Mouse (Mus musculus) sigmoid colon, adult 10 weeks (tissue): ENCODE results near the gene Olfr1062. TPM values are rescaled to one million over a fixed set of nuclear protein-coding genes. Genes with fewer than 3 reads are reported as not detected.

ENCODE experiments used
- polyA plus RNA-seq: library from polyadenylated mRNA; stranded (reverse); fragments of 350-450 nt; fragmentation: Illumina TruSeq; extraction: RNeasy Lipid Tissue Mini Kit (QIAGEN cat#74804); gene quantifications from one replicate; pipeline ENCODE4 v1.2.3, GENCODE M21; 2014; ENCODE audit warnings: low read depth, low replicate concordance

Gene Olfr1062
- polyA plus RNA-seq = not detected

GRCm38 (mm10) chr2:86426649-86427048 is at the start of gene Olfr1062:
TSS of gene Olfr1062 (minus strand) at chr2:86426749.

GRCm38 (mm10) chr2:86456169-86456568 is 29.6 kb upstream of the Olfr1062 start, which contains the start of gene Olfr1066:
TSS of gene Olfr1066 (minus strand) at chr2:86456269.

GRCm38 (mm10) chr2:86450491-86450890 is 23.9 kb upstream of the Olfr1062 start, which contains the start of gene Olfr1065:
TSS of gene Olfr1065 (minus strand) at chr2:86450591.

GRCm38 (mm10) chr2:86413950-86414349 is 12.6 kb downstream of the Olfr1062 start, which contains the start of gene Olfr1061:
TSS of gene Olfr1061 (minus strand) at chr2:86414050.

GRCm38 (mm10) chr2:86388461-86388860 is 38.1 kb downstream of the Olfr1062 start, which contains the start of gene Olfr1058:
TSS of gene Olfr1058 (minus strand) at chr2:86388561.

GRCm38 (mm10) chr2:86378293-86378692 is 48.3 kb downstream of the Olfr1062 start, which contains the start of gene Olfr1057:
TSS of gene Olfr1057 (minus strand) at chr2:86378393.

Other genes starting within 250 kb of the Olfr1062 start
- not detected for gene Olfr1044, start 248.9 kb downstream of the Olfr1062 start, polyA plus RNA-seq
- not detected for gene Olfr52, start 241.1 kb downstream of the Olfr1062 start, polyA plus RNA-seq
- gene Olfr1045, start 223.7 kb downstream of the Olfr1062 start, polyA plus RNA-seq = not detected
- gene Olfr1046, start 207.4 kb downstream of the Olfr1062 start, polyA plus RNA-seq = not detected
- gene Olfr1047, start 195.3 kb downstream of the Olfr1062 start, polyA plus RNA-seq = not detected
- gene Olfr1048, start 186.5 kb downstream of the Olfr1062 start, polyA plus RNA-seq = not detected
- gene Olfr1049, start 168.4 kb downstream of the Olfr1062 start, polyA plus RNA-seq = not detected
- not detected for gene Olfr1051, start 147.7 kb downstream of the Olfr1062 start, polyA plus RNA-seq
- not detected for gene Olfr1052, start 134.3 kb downstream of the Olfr1062 start, polyA plus RNA-seq
- not detected for gene Olfr1053, start 111.5 kb downstream of the Olfr1062 start, polyA plus RNA-seq
- not detected for gene Olfr1054, start 91.3 kb downstream of the Olfr1062 start, polyA plus RNA-seq
- not detected for gene Olfr1055, start 76.5 kb downstream of the Olfr1062 start, polyA plus RNA-seq
- not detected for gene Olfr1056, start 64.3 kb downstream of the Olfr1062 start, polyA plus RNA-seq
- gene Olfr1057, start 48.4 kb downstream of the Olfr1062 start, polyA plus RNA-seq = not detected
- gene Olfr1058, start 38.2 kb downstream of the Olfr1062 start, polyA plus RNA-seq = not detected
- not detected for gene Olfr1061, start 12.7 kb downstream of the Olfr1062 start, polyA plus RNA-seq
- gene Olfr1065, start 23.8 kb upstream of the Olfr1062 start, polyA plus RNA-seq = not detected
- gene Olfr1066, start 29.5 kb upstream of the Olfr1062 start, polyA plus RNA-seq = not detected
- not detected for gene Olfr228, start 60.6 kb upstream of the Olfr1062 start, polyA plus RNA-seq
- gene Olfr1076, start 81.7 kb upstream of the Olfr1062 start, polyA plus RNA-seq = not detected
- gene Olfr1079, start 115.7 kb upstream of the Olfr1062 start, polyA plus RNA-seq = not detected
- not detected for gene Olfr1080, start 131.5 kb upstream of the Olfr1062 start, polyA plus RNA-seq
- not detected for gene Olfr1082, start 172.2 kb upstream of the Olfr1062 start, polyA plus RNA-seq
- not detected for gene Olfr1084, start 213.0 kb upstream of the Olfr1062 start, polyA plus RNA-seq
- gene Olfr1085, start 235.3 kb upstream of the Olfr1062 start, polyA plus RNA-seq = not detected